Mouse (Mus musculus) spleen, adult 2 months (tissue): ENCODE measurements around the gene Pim1. TPM values are rescaled to one million over a fixed set of nuclear protein-coding genes. Genes with fewer than 3 reads are reported as not detected.

ENCODE experiments used
- DNase-seq, 2 experiments: peaks; one replicate each; pipeline versions ENCODE4 v3.0.0 to v3.0.0-alpha.2; 2012 to 2021; ENCODE audit warnings: low spot score in 2 of 2, low read depth in 1 of 2
- H3K27ac ChIP-seq: fragments of 200-500 bp; 2 replicates; pipeline ENCODE4 v1.5.1; 2012; ENCODE audit warnings: low read length, inconsistent platforms; ENCODE audit not compliant: insufficient read depth
- H3K27me3 ChIP-seq: fragments of 200-500 bp; 2 replicates; pipeline ENCODE4 v1.6.1; 2012; ENCODE audit warnings: mild to moderate bottlenecking, moderate library complexity, low read length, inconsistent platforms; ENCODE audit not compliant: control insufficient read depth, insufficient read depth
- H3K36me3 ChIP-seq: fragments of 200-500 bp; 2 replicates; pipeline ENCODE4 v1.6.1; 2012; ENCODE audit warnings: mild to moderate bottlenecking, low read length, inconsistent platforms; ENCODE audit not compliant: control insufficient read depth, insufficient read depth
- H3K4me1 ChIP-seq: fragments of 200-500 bp; 2 replicates; pipeline ENCODE4 v1.6.1; 2011; ENCODE audit warnings: inconsistent platforms; ENCODE audit not compliant: control insufficient read depth, insufficient read depth, insufficient read length
- H3K4me3 ChIP-seq: fragments of 200-500 bp; 2 replicates; pipeline ENCODE4 v1.5.1; 2011; ENCODE audit warnings: mild to moderate bottlenecking, inconsistent platforms; ENCODE audit not compliant: insufficient read depth, insufficient read length; ENCODE audit errors: extremely low read depth
- CTCF ChIP-seq: fragments of 200-500 bp; IDR thresholded peaks from 2 replicates; pipeline ENCODE4 v1.5.1; 2011; ENCODE audit warnings: mild to moderate bottlenecking, inconsistent platforms; ENCODE audit not compliant: insufficient read depth, insufficient read length, insufficient replicate concordance; ENCODE audit errors: extremely low read depth
- POLR2A ChIP-seq: fragments of 200-500 bp; IDR thresholded peaks from 2 replicates; pipeline ENCODE4 v1.6.1; 2011; ENCODE audit warnings: low read depth, low read length, inconsistent platforms
- WGBS: fragments of 180-500 bp; shearing (Covaris S2); methylation state at CpG from one replicate; pipeline ENCODE4 v1.1.7; 2018; 5-methylcytosine and 5-hydroxymethylcytosine counted together
- polyA plus RNA-seq: library from polyadenylated mRNA; depleted of rRNA; stranded (reverse); fragments of >200 nt; gene quantifications from 2 replicates; pipeline ENCODE4 v1.2.3, GENCODE M21; 2012

Pim1 gene
- polyA plus RNA-seq, 1 experiment, result 56.6 TPM

- no peak for TF ChIP-seq POLR2A
- TF ChIP-seq CTCF, result no peak
- 87% methylated on average over 2 of the region's 2 CpGs for WGBS
- H3K27me3 ChIP-seq, result no peaks in the 10 kb centered on the region
- no peak overlapping the region for H3K27ac ChIP-seq
- no peak overlapping the region for H3K4me3 ChIP-seq
- no peaks in the 10 kb centered on the region for H3K36me3 ChIP-seq
- no peaks in the 10 kb centered on the region for H3K4me1 ChIP-seq
- no peak for DNase-seq
Observed at GRCm38 (mm10) chr17:29480256-29480655, 10.3 kb upstream of the Pim1 start.

DNA sequence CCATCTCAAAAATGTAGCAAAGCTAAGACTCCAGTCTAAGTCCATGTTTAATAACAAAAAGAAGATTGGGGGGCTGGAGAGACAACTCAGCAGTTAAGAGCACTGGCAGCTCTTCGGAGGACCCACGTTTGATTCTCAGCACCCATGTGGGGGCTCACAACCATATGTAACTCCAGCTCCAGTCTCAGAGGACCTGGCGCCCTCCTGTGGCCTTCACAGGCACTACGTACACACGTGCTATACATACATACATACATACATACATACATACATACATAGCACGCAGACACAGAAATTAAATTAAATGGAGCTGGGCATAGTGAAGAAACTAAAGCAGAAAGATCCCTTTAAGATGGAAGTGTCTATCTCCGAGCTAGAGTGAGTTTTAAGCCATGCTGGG is 7.9 kb upstream of the Pim1 start:
- DNase-seq, result no peak
- no peak overlapping the region for H3K27ac ChIP-seq
- no peak overlapping the region for H3K4me3 ChIP-seq
- H3K36me3 ChIP-seq, result no peaks in the 10 kb centered on the region
- no peaks in the 10 kb centered on the region for H3K27me3 ChIP-seq
- H3K4me1 ChIP-seq, result no peaks in the 10 kb centered on the region
- no peak for TF ChIP-seq POLR2A
- TF ChIP-seq CTCF, result no peak
- WGBS, result 94% methylated on average over 7 of the region's 7 CpGs

GRCm38 (mm10) chr17:29483282-29483681 is 7.3 kb upstream of the Pim1 start:
- no peak overlapping the region for H3K4me3 ChIP-seq
- TF ChIP-seq POLR2A (no peak), CTCF (no peak)
- no peaks in the 10 kb centered on the region for H3K4me1 ChIP-seq
- 91% methylated on average over 2 of the region's 2 CpGs for WGBS
- no peaks in the 10 kb centered on the region for H3K27me3 ChIP-seq
- no peaks in the 10 kb centered on the region for H3K36me3 ChIP-seq
- H3K27ac ChIP-seq, result no peak overlapping the region
- no peak for DNase-seq

DNA sequence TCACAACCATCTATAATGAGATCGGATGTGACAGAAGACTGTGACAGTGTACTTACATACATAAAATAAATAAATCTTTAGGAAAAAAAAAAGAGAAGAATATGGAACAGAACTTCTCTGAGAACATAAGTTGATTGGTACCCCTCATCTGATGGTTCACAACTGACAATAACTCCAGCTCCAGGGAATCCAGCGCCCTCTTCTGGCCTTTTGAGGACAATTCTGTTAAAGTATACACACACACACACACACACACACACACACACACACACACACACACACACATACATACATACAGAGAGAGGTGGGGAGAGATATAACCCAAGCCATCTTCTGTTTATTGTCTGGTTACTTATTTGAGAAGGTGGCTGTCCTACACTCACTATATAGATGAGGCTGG is 6.1 kb upstream of the Pim1 start:
- Histone ChIP-seq H3K27me3 (no peaks in the 10 kb centered on the region), H3K27ac (no peak overlapping the region), H3K4me3 (no peak overlapping the region), H3K4me1 (peaks cover 4% of the 10 kb centered on the region), H3K36me3 (no peaks in the 10 kb centered on the region)
- no peak for DNase-seq
- no peak for TF ChIP-seq CTCF
- WGBS, result 93% methylated on average over 2 of the region's 2 CpGs

- Histone ChIP-seq H3K36me3 (no peaks in the 10 kb centered on the region), H3K4me1 (peaks cover 5% of the 10 kb centered on the region), H3K4me3 (no peak overlapping the region), H3K27me3 (no peaks in the 10 kb centered on the region), H3K27ac (no peak overlapping the region)
- no peak for DNase-seq
- WGBS, result 78% methylated on average over 3 of the region's 3 CpGs
- TF ChIP-seq CTCF, result no peak
- no peak for TF ChIP-seq POLR2A
Observed at GRCm38 (mm10) chr17:29485336-29486233, 5.0 kb upstream of the Pim1 start.

GRCm38 (mm10) chr17:29488257-29488977 is 2.1 kb upstream of the Pim1 start:
- TF ChIP-seq POLR2A (no peak), CTCF (no peak)
- no peak for DNase-seq
- WGBS, result 84% methylated on average over 8 of the region's 8 CpGs
- H3K4me1 ChIP-seq, result peaks cover 5% of the 10 kb centered on the region
- H3K27me3 ChIP-seq, result no peaks in the 10 kb centered on the region
- H3K4me3 ChIP-seq, result no peak overlapping the region
- no peak overlapping the region for H3K27ac ChIP-seq
- H3K36me3 ChIP-seq, result peaks cover 6% of the 10 kb centered on the region
